Mouse (Mus musculus): ENCODE results near the gene Zfp953.
"Not testable (repeated sequence)": the region's sequence is repeated elsewhere in the genome, so short reads cannot be mapped to it uniquely, and the experiment has no call there.

Zfp953 gene

DNA sequence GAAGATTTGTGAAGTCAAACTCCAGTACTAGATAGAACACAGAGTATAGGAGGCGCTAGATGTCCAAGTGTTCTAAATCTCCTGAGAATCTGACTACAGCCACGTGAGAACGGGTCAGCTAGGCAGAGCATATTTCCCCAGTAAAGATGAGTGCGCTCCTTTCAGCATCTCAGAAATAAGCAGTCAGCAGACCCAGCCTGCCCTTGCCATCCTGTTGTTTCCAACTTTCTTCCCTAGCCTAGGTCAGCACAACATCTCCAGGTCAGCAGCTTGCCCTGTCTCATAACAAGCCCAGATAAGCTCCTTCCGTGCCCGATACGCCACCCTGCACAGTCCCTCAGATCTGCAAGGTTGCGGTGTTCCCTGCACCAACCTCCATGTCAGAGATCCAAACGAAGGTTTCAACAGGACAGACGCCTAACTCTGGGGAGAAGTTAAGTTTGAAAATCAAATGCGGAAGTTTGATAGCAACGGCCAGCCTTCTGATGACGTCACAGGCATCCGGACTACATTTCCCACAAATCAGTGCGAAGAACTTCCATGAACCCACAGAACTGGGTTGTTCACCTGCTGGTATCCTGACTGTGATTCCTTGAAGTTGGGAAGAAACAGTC is at the start of gene Zfp953, which contains the start of gene Gm28044:
Gene Zfp953 (minus strand): TSS at position 475 of the 614 bp plus-strand sequence.
Gene Gm28044 (minus strand): TSS at position 406 of the 614 bp plus-strand sequence.
- in situ Hi-C loops (cut with MboI), result no loop called here

DNA sequence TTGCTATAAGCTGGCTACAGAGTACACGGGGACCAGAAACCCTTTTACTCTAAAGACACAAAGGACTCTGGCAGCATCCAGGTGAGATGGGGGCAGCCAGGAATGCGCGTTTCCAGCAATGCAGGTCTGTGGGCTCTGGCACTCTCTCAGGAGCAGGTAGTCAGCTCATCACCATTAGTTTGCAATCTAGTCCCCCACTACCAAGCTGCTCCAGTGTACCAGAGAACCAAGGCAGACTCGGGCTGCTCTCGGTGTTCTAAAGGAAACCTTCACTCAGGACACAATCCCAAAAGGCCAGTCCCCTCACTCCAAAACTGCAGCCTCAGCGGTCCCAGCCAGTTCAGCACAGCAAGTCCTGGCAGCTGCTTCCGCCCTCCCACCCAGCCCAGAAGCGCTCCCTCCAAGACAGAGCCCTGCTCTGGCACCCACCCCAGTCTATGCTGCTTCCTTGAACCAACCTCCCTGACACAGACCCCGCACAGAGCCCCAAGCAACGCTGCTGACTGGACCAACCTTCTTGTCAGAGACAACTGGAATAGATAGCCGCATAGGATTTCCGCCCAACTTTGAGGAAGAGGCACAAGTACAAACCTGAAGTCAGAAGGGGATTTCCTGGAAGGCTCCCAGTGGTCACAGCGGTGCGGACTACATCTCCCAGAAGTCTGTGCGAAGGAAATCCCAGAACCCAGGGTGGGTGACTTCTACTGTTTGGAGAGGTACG is 38.9 kb upstream of the Zfp953 start, which contains the start of gene Zfp429:
Gene Zfp429 (minus strand): TSS at position 637 of the 721 bp plus-strand sequence.
- in situ Hi-C loops (cut with MboI), result not testable (repeated sequence)

DNA sequence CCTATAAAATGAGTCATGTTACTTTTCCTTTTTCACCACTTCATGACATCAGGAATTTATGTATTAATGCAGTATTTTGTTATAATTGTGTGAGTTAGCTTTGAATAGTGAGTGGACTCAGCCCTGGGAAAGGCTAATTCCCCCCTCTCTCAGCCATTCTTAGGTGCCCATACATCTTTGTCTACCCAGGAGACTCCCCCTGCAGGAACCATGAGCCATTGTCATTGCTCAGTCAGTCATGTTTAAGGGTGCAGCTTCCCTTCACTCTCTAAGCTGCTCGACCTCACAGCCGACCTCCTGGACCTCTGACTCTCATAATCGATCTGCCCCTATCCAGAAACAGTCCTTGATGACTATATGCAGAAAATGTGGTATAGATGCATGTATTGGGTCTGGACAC is 15.8 kb upstream of the Zfp953 start:
- in situ Hi-C loops (cut with MboI), result not testable (repeated sequence)

DNA sequence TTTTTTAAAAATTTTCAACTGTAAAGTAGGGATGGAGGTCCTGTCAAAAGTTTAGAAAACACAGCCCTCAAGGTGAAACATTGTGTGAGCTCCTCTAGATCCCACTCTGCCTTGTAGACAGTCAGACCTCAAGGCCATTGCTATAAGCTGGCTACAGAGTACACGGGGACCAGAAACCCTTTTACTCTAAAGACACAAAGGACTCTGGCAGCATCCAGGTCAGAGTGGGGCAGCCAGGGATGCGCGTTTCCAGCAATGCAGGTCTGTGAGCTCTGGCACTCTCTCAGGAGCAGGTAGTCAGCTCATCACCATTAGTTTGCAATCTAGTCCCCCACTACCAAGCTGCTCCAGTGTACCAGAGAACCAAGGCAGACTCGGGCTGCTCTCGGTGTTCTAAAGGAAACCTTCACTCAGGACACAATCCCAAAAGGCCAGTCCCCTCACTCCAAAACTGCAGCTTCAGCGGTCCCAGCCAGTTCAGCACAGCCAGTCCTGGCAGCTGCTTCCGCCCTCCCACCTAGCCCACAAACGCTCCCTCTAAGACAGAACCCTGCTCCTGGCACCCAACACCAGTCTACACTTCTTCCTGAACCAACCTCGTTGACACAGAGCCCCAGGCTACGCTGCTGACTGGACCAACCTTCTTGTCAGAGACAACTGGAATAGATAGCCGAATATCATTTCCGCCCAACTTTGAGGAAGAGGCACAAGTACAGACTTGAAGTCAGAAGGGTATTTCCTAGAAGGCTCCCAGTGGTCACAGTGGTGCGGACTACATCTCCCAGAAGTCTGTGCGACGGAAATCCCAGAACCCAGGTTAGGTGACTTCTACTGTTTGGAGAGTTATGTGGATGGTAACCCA is 14.9 kb upstream of the Zfp953 start, which contains the start of the genes Gm28041 and Zfp456:
Gene Gm28041 (minus strand): TSS at position 684 of the 862 bp plus-strand sequence.
Gene Zfp456 (minus strand): TSS at position 761 of the 862 bp plus-strand sequence.
- in situ Hi-C loops (cut with MboI), result not testable (repeated sequence)

DNA sequence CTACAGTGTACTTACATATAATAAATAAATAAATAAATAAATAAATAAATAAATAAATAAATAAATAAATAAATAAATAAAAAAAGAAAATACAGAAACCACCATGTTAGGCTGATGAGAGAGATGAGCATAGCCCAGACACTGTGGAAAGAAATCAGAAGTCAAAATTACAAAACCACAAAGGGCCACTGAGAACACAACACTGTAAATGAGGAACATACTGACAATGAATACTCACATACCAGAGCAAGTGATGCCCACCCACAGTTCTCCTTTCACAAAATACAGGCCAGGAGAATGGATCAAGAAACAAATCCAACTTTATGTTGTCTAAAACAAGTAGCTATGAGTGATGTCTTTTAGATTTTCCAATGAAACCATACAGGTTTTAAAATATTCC is 8.6 kb downstream of the Zfp953 start:
- in situ Hi-C loops (cut with MboI), result no loop called here

DNA sequence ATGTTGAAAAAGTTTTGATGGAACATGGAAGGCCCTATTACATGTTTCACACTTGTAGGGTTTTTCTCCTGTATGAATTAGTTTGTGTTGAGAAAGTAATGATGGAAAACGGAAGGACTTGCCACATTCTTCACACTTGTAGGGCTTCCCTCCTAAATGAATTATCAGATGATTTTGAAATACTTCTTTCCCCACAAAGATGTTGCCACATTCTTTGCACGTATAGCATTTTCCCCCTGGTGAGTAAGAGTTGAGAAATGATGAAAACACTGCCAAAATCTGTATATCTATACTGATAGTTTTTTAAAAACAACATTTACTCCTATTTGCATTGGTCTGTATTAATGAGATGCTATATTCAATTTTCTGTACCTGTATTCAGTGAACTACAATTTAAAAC is 17.0 kb downstream of the Zfp953 start:
- in situ Hi-C loops (cut with MboI), result no loop called here

DNA sequence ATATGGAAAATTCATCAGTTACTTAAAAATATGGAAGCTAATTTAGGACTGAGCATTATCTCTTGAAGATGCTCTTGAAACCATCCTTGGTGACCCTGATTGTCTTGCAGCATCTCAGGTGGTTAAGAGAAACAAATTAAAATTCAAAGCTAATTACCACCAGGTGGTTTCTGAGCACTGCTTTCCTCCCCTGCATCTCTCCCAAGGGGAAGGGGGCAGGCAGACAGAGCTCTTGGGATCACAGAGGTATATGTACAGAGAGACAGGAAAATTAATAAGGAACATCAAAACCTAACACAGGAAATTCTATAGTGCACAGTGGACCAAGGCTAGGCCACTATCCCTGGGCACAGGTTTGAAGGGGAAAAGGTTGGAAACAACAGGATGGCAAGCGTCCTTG is 27.5 kb downstream of the Zfp953 start:
- in situ Hi-C loops (cut with MboI), result no loop called here

DNA sequence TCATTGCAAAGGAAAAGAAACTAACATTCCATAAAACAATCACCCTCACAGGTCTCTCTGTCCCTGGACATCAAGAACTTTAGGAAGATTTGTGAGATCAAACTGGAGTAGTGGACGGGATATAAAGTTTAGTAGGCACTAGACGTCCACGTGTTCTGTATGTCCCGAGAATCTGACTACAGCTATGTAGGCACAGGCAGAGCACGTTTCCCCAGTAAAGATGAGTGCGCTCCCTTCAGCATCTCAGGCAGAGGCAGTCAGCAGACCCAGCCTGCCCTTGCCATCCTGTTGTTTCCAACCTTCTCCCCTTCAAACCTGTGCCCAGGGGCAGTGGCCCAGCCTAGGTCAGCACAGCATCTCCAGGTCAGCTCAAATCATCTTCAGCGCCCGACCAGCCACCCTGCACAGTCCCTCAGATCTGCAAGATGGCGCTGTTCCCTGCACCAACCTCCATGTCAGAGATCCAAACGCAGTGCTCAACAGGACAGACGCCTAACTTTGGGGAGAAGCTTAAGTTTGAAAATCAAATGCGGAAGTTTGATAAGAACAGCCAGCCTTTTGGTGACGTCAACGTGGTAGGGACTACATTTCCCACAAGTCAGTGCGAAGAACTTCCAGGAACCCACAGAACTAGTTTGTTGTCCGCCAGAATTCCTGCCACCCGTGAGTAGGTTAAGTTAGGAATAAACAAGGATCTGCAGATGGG is 28.2 kb downstream of the Zfp953 start, which contains the start of gene Zfp595:
Gene Zfp595 (minus strand): TSS at position 552 of the 706 bp plus-strand sequence.
- in situ Hi-C loops (cut with MboI), result no loop called here

DNA sequence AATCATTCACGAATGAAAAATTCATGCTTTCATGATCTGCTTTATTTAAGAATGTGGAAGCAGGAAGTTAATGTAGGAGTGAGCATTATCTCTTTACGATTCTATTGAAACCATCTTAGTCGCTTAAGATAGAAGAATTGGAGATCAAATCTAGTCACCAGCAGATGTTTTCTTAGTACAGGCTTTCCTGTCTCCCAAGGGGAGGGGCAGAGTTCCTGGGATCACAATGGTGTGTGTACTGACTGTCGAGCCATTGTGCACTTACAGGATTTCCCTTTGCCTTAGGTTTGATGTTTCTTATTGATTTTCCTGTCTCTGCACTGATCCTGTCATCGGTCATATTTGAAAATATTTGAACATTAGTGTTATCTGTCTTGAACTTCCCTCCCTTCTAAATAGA is 53.7 kb downstream of the Zfp953 start:
- in situ Hi-C loops (cut with MboI), result no loop called here

DNA sequence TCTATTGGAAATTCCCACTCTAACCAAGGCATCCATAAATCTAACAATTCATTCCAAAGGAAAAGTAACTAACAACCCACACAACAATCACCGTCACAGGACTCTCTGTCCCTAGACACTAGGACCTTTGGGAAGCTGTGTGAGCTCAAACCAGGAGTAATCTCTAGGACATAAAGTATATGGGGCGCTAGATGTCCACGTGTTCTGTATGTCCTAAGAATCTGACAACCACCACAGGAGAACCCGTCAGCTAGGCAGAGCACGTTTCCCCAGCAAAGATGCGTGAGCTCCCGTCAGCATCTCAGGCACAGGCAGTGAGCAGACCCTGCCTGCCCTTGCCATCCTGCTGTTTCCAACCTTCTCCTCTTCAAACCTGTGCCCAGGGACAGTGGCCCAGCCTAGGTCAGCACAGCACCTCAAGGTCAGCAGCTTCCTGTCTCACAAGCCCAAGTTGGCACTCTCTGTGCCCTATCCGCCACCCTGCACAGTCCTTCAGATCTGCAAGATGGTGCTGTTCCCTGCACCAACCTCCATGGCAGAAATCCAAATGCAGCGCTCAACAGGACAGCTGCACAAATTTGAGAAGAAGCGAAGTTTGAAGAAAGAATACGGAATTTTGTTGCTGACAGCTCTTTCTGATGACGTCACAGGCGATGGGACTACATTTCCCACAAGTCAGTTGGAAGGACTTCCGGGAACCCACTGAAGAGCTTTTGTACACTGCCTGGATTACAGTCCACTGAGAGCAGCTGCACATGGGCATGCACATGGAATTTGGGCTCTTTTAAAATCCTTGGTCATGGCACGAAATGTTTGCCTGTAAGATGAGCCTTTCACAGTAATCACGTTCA is 54.4 kb downstream of the Zfp953 start, which contains the start of gene Zfp457:
Gene Zfp457 (minus strand): TSS at position 664 of the 851 bp plus-strand sequence.
- in situ Hi-C loops (cut with MboI), result no loop called here
